Mouse (Mus musculus): ENCODE results near the gene Efna3.
A peak's percentile ranks its signal among the peaks of the same experiment; 100 is the strongest.

Gene Efna3

GRCm38 (mm10) chr3:89337721-89338578 lies 15.2 kb upstream of the Efna3 start, which contains the start of gene Efna4:
Gene Efna4, minus strand, starts transcription at chr3:89338028.
- no peak for DNase-seq (ENCODE audit: low spot score in 2 of 2)

- no peak for DNase-seq (ENCODE audit: low spot score in 2 of 2)
Observed at GRCm38 (mm10) chr3:89337062-89337720, 14.4 kb upstream of the Efna3 start.

- DNase-seq (ENCODE audit: low spot score in 2 of 2) = no peak
Observed at GRCm38 (mm10) chr3:89336529-89336928, 13.8 kb upstream of the Efna3 start.

GRCm38 (mm10) chr3:89333053-89333452 lies 10.3 kb upstream of the Efna3 start:
- DNase-seq (ENCODE audit: low spot score in 2 of 2) = no peak

- no peak for DNase-seq (ENCODE audit: low spot score in 2 of 2)
Observed at GRCm38 (mm10) chr3:89332476-89332875, 9.7 kb upstream of the Efna3 start.

- no peak for DNase-seq (ENCODE audit: low spot score in 2 of 2)
Observed at GRCm38 (mm10) chr3:89332013-89332412, 9.2 kb upstream of the Efna3 start.

- DNase-seq (ENCODE audit: low spot score in 2 of 2) = no peak
Observed at GRCm38 (mm10) chr3:89331561-89331960, 8.8 kb upstream of the Efna3 start.

GRCm38 (mm10) chr3:89330948-89331347 lies 8.2 kb upstream of the Efna3 start:
- no peak for DNase-seq (ENCODE audit: low spot score in 2 of 2)

- no peak for DNase-seq (ENCODE audit: low spot score in 2 of 2)
Observed at GRCm38 (mm10) chr3:89330346-89330745, 7.6 kb upstream of the Efna3 start.

GRCm38 (mm10) chr3:89328623-89329022 lies 5.9 kb upstream of the Efna3 start:
- no peak for DNase-seq (ENCODE audit: low spot score in 2 of 2)

- DNase-seq (ENCODE audit: low spot score in 2 of 2) = no peak
Observed at GRCm38 (mm10) chr3:89327371-89327870, 4.7 kb upstream of the Efna3 start.

- DNase-seq (ENCODE audit: low spot score in 2 of 2) = no peak
Observed at GRCm38 (mm10) chr3:89325882-89326281, 3.1 kb upstream of the Efna3 start.

GRCm38 (mm10) chr3:89322131-89322500 lies 649 bp downstream of the Efna3 start:
- DNase-seq (ENCODE audit: low spot score in 2 of 2) = peak in 1 of 2 experiments; percentile 43

GRCm38 (mm10) chr3:89321183-89322130 lies 1.3 kb downstream of the Efna3 start:
- DNase-seq (ENCODE audit: low spot score in 2 of 2) = peak in 1 of 2 experiments; percentile 52

GRCm38 (mm10) chr3:89320581-89321182 lies 2.1 kb downstream of the Efna3 start:
- peak in 1 of 2 experiments; percentile 44 for DNase-seq (ENCODE audit: low spot score in 2 of 2)

GRCm38 (mm10) chr3:89319591-89320350 lies 3.0 kb downstream of the Efna3 start:
- no peak for DNase-seq (ENCODE audit: low spot score in 2 of 2)

- DNase-seq (ENCODE audit: low spot score in 2 of 2) = no peak
Observed at GRCm38 (mm10) chr3:89318971-89319590, 3.7 kb downstream of the Efna3 start.

- no peak for DNase-seq (ENCODE audit: low spot score in 2 of 2)
Observed at GRCm38 (mm10) chr3:89318316-89318715, 4.4 kb downstream of the Efna3 start.

- DNase-seq (ENCODE audit: low spot score in 2 of 2) = peak in 1 of 2 experiments; percentile 48
Observed at GRCm38 (mm10) chr3:89317246-89317645, 5.5 kb downstream of the Efna3 start.

GRCm38 (mm10) chr3:89316833-89317232 lies 5.9 kb downstream of the Efna3 start:
- peak; percentile 85 to 92 for DNase-seq (ENCODE audit: low spot score in 2 of 2)
